Mouse (Mus musculus) neural tube, embryonic 13.5 days (tissue): ENCODE data around the gene E430018J23Rik. TPM values are rescaled to one million over a fixed set of nuclear protein-coding genes. Genes with fewer than 3 reads are reported as not detected.
"Not testable (repeated sequence)": the region's sequence is repeated elsewhere in the genome, so short reads cannot be mapped to it uniquely, and the experiment has no call there.

ENCODE experiments used
- ATAC-seq: fragments of 200-750 bp; cut with Nextera tagmentation; 2 replicates; pipeline ENCODE4 v1.8.0; 2017; ENCODE audit warnings: low read depth, mild to moderate bottlenecking, moderate TSS enrichment, moderate library complexity
- H3K27ac ChIP-seq: fragments of 300-500 bp; sonication (generic); replicated peaks from 2 replicates; pipeline ENCODE4 v1.5.1; 2015; ENCODE audit warnings: moderate library complexity, mild to moderate bottlenecking, inconsistent platforms
- H3K27me3 ChIP-seq: fragments of 300-500 bp; sonication (generic); 2 replicates; pipeline ENCODE4 v1.6.1; 2015; ENCODE audit warnings: mild to moderate bottlenecking, inconsistent platforms
- H3K36me3 ChIP-seq: fragments of 300-500 bp; sonication (generic); 2 replicates; pipeline ENCODE4 v1.6.1; 2015; ENCODE audit warnings: mild to moderate bottlenecking, inconsistent platforms
- H3K4me1 ChIP-seq: fragments of 300-500 bp; sonication (generic); replicated peaks from 2 replicates; pipeline ENCODE4 v1.6.1; 2015; ENCODE audit warnings: inconsistent platforms
- H3K4me2 ChIP-seq: fragments of 300-500 bp; sonication (generic); 2 replicates; pipeline ENCODE4 v1.6.1; 2015; ENCODE audit warnings: inconsistent platforms, mild to moderate bottlenecking, moderate library complexity
- H3K4me3 ChIP-seq: fragments of 300-500 bp; sonication (generic); 2 replicates; pipeline ENCODE4 v1.5.1; 2015; ENCODE audit warnings: mild to moderate bottlenecking, inconsistent platforms
- H3K9ac ChIP-seq: fragments of 300-500 bp; sonication (generic); 2 replicates; pipeline ENCODE4 v1.6.1; 2015; ENCODE audit warnings: moderate library complexity, mild to moderate bottlenecking, inconsistent platforms
- H3K9me3 ChIP-seq: fragments of 300-500 bp; sonication (generic); 2 replicates; pipeline ENCODE4 v1.6.1; 2016; ENCODE audit warnings: inconsistent platforms
- WGBS: fragments of 180-500 bp; shearing (Covaris S2); methylation state at CpG from one replicate; pipeline ENCODE4 v1.1.7; 2015; 5-methylcytosine and 5-hydroxymethylcytosine counted together
- polyA plus RNA-seq: library from polyadenylated mRNA; unstranded; fragments of >200 nt; fragmentation: Nextera tagmentation; extraction: Ambion mirVana; gene quantifications from 2 replicates; pipeline ENCODE4 v1.2.1, GENCODE M21; 2015

E430018J23Rik gene
- polyA plus RNA-seq, 1 experiment from 2014 or later = 5.2 TPM

GRCm38 (mm10) chr7:127371870-127372269 is 21.6 kb downstream of the E430018J23Rik start:
- not testable (repeated sequence) for H3K4me3 ChIP-seq, H3K4me1 ChIP-seq, H3K9ac ChIP-seq, H3K27ac ChIP-seq, H3K4me2 ChIP-seq, H3K27me3 ChIP-seq, ATAC-seq, H3K9me3 ChIP-seq
- H3K36me3 ChIP-seq = peaks cover 21% of the 10 kb centered on the region
- 74% methylated on average over 3 of the region's 3 CpGs for WGBS

- Histone ChIP-seq H3K27me3 (no peaks in the 10 kb centered on the region), H3K27ac (no peak overlapping the region), H3K4me2 (no peak overlapping the region), H3K36me3 (peaks cover 21% of the 10 kb centered on the region), H3K9ac (no peak overlapping the region), H3K9me3 (no peaks in the 10 kb centered on the region), H3K4me3 (no peak overlapping the region), H3K4me1 (peaks cover 5% of the 10 kb centered on the region)
- WGBS = 80% methylated on average over 2 of the region's 2 CpGs
- no peak for ATAC-seq
Measured at GRCm38 (mm10) chr7:127371213-127371612, 22.2 kb downstream of the E430018J23Rik start.

GRCm38 (mm10) chr7:127366249-127366648 is 27.2 kb downstream of the E430018J23Rik start:
- H3K9ac ChIP-seq = no peak overlapping the region
- H3K9me3 ChIP-seq = no peaks in the 10 kb centered on the region
- no peak for ATAC-seq
- no peak overlapping the region for H3K27ac ChIP-seq
- H3K4me1 ChIP-seq = peaks cover 9% of the 10 kb centered on the region
- no peak overlapping the region for H3K4me2 ChIP-seq
- H3K4me3 ChIP-seq = no peak overlapping the region
- 81% methylated on average over 3 of the region's 3 CpGs for WGBS
- peaks cover 15% of the 10 kb centered on the region; the same call in 1 of the 2 replicates for H3K27me3 ChIP-seq
- H3K36me3 ChIP-seq = no peaks in the 10 kb centered on the region

GRCm38 (mm10) chr7:127364166-127364565 is 29.3 kb downstream of the E430018J23Rik start:
- peaks cover 9% of the 10 kb centered on the region for H3K4me1 ChIP-seq
- no peak overlapping the region for H3K9ac ChIP-seq
- peaks cover 30% of the 10 kb centered on the region for H3K27me3 ChIP-seq
- no peaks in the 10 kb centered on the region for H3K36me3 ChIP-seq
- peak overlapping the region; percentile 72 for H3K4me2 ChIP-seq
- no peak for ATAC-seq
- H3K9me3 ChIP-seq = no peaks in the 10 kb centered on the region
- H3K27ac ChIP-seq = no peak overlapping the region
- H3K4me3 ChIP-seq = peak overlapping the region; percentile 42
- WGBS = 62% methylated on average over 4 of the region's 4 CpGs

GRCm38 (mm10) chr7:127363475-127363921 is 29.9 kb downstream of the E430018J23Rik start:
- Histone ChIP-seq H3K4me3 (peak overlapping the region; percentile 42), H3K9ac (peak overlapping the region; percentile 69), H3K27ac (no peak overlapping the region), H3K27me3 (peaks cover 30% of the 10 kb centered on the region), H3K36me3 (no peaks in the 10 kb centered on the region), H3K4me2 (peak overlapping the region; percentile 72), H3K9me3 (no peaks in the 10 kb centered on the region), H3K4me1 (peaks cover 9% of the 10 kb centered on the region)
- ATAC-seq = peak; percentile 75
- 2% methylated on average over 24 of the region's 24 CpGs for WGBS

GRCm38 (mm10) chr7:127362418-127362817 is 31.0 kb downstream of the E430018J23Rik start:
- H3K4me1 ChIP-seq, H3K9ac ChIP-seq, H3K9me3 ChIP-seq, ATAC-seq, H3K36me3 ChIP-seq, H3K27ac ChIP-seq: not testable (repeated sequence)
- WGBS = 21% methylated on average over 13 of the region's 13 CpGs
- H3K4me2 ChIP-seq = peak overlapping the region; percentile 37
- peaks cover 30% of the 10 kb centered on the region for H3K27me3 ChIP-seq
- H3K4me3 ChIP-seq = peak overlapping the region; percentile 15; the same call in 1 of the 2 replicates

GRCm38 (mm10) chr7:127361449-127361848 is 32.0 kb downstream of the E430018J23Rik start:
- 49% methylated on average over 13 of the region's 13 CpGs for WGBS
- H3K4me2 ChIP-seq = no peak overlapping the region
- no peak overlapping the region for H3K9ac ChIP-seq
- ATAC-seq = no peak
- no peak overlapping the region for H3K4me3 ChIP-seq
- peaks cover 9% of the 10 kb centered on the region for H3K4me1 ChIP-seq
- peaks cover 30% of the 10 kb centered on the region for H3K27me3 ChIP-seq
- no peaks in the 10 kb centered on the region for H3K36me3 ChIP-seq
- H3K9me3 ChIP-seq = no peaks in the 10 kb centered on the region
- H3K27ac ChIP-seq = no peak overlapping the region

- Histone ChIP-seq H3K9me3 (no peaks in the 10 kb centered on the region), H3K27me3 (peaks cover 30% of the 10 kb centered on the region), H3K4me2 (no peak overlapping the region), H3K9ac (no peak overlapping the region), H3K4me3 (no peak overlapping the region), H3K4me1 (peaks cover 9% of the 10 kb centered on the region), H3K27ac (no peak overlapping the region), H3K36me3 (no peaks in the 10 kb centered on the region)
- ATAC-seq = no peak
- 78% methylated on average over 4 of the region's 4 CpGs for WGBS
Measured at GRCm38 (mm10) chr7:127360265-127360664, 33.2 kb downstream of the E430018J23Rik start.

GRCm38 (mm10) chr7:127358472-127358871 is 35.0 kb downstream of the E430018J23Rik start:
- peaks cover 3% of the 10 kb centered on the region for H3K4me1 ChIP-seq
- no peak for ATAC-seq
- H3K27ac ChIP-seq = no peak overlapping the region
- no peak overlapping the region for H3K4me3 ChIP-seq
- peaks cover 26% of the 10 kb centered on the region for H3K27me3 ChIP-seq
- no peak overlapping the region for H3K9ac ChIP-seq
- H3K36me3 ChIP-seq = no peaks in the 10 kb centered on the region
- no peaks in the 10 kb centered on the region for H3K9me3 ChIP-seq
- 71% methylated on average over 4 of the region's 4 CpGs for WGBS
- no peak overlapping the region for H3K4me2 ChIP-seq

- peaks cover 24% of the 10 kb centered on the region for H3K27me3 ChIP-seq
- no peak overlapping the region for H3K27ac ChIP-seq
- H3K4me1 ChIP-seq = no peaks in the 10 kb centered on the region
- WGBS = 64% methylated on average over 2 of the region's 2 CpGs
- ATAC-seq = no peak
- H3K4me2 ChIP-seq = no peak overlapping the region
- H3K36me3 ChIP-seq = no peaks in the 10 kb centered on the region
- no peak overlapping the region for H3K9ac ChIP-seq
- H3K9me3 ChIP-seq = no peaks in the 10 kb centered on the region
- no peak overlapping the region for H3K4me3 ChIP-seq
Measured at GRCm38 (mm10) chr7:127357871-127358270, 35.6 kb downstream of the E430018J23Rik start.

- H3K4me2 ChIP-seq = no peak overlapping the region
- ATAC-seq = no peak
- H3K27ac ChIP-seq = no peak overlapping the region
- no peaks in the 10 kb centered on the region for H3K9me3 ChIP-seq
- no peaks in the 10 kb centered on the region for H3K4me1 ChIP-seq
- H3K4me3 ChIP-seq = no peak overlapping the region
- no peaks in the 10 kb centered on the region for H3K36me3 ChIP-seq
- 58% methylated on average over 3 of the region's 3 CpGs for WGBS
- H3K9ac ChIP-seq = no peak overlapping the region
- H3K27me3 ChIP-seq = peaks cover 16% of the 10 kb centered on the region; the same call in 1 of the 2 replicates
Measured at GRCm38 (mm10) chr7:127355796-127356195, 37.6 kb downstream of the E430018J23Rik start.

- 84% methylated on average over 5 of the region's 5 CpGs for WGBS
Measured at GRCm38 (mm10) chr7:127351230-127352004, 42.0 kb downstream of the E430018J23Rik start.

More at GRCm38 (mm10) chr7:127351230-127352004, 42.0 kb downstream of the E430018J23Rik start:
- H3K36me3 ChIP-seq = no peaks in the 10 kb centered on the region
- no peak for ATAC-seq
- H3K4me2 ChIP-seq = no peak overlapping the region
- no peaks in the 10 kb centered on the region for H3K9me3 ChIP-seq
- H3K27me3 ChIP-seq = 0 out of 2 replicates have a peak, but pooled peaks cover 3% of the 10 kb centered on the region
- H3K9ac ChIP-seq = no peak overlapping the region
- peaks cover 9% of the 10 kb centered on the region for H3K4me1 ChIP-seq
- H3K4me3 ChIP-seq = no peak overlapping the region
- no peak overlapping the region for H3K27ac ChIP-seq
